Mouse (Mus musculus) CD8-positive naive resting alpha-beta T cell, adult 2 months (primary cell): Measurements from ENCODE around the gene Kcnh3.

Source experiments
- DNase-seq, 2 experiments: peaks; one replicate each; pipeline ENCODE4 v3.0.0; 2022; ENCODE audit warnings: low read depth in 2 of 2, low spot score in 2 of 2

The Kcnh3 gene

GRCm38 (mm10) chr15:99283456-99283855 lies 58.8 kb downstream of the Kcnh3 start:
- DNase-seq: peak in 1 of 2 experiments; percentile 24

- DNase-seq: no peak
Measured at GRCm38 (mm10) chr15:99284527-99285188, 60.0 kb downstream of the Kcnh3 start.

GRCm38 (mm10) chr15:99285189-99285535 lies 60.5 kb downstream of the Kcnh3 start:
- DNase-seq: no peak

GRCm38 (mm10) chr15:99290586-99290985 lies 65.9 kb downstream of the Kcnh3 start:
- DNase-seq: no peak
